Mouse (Mus musculus): ENCODE measurements around the gene Arrdc2. TPM values are rescaled to one million over a fixed set of nuclear protein-coding genes. Genes with fewer than 3 reads are reported as not detected.

Gene Arrdc2
- polyA plus RNA-seq, 1 experiment from 2014 or later, result 6.7 TPM

DNA sequence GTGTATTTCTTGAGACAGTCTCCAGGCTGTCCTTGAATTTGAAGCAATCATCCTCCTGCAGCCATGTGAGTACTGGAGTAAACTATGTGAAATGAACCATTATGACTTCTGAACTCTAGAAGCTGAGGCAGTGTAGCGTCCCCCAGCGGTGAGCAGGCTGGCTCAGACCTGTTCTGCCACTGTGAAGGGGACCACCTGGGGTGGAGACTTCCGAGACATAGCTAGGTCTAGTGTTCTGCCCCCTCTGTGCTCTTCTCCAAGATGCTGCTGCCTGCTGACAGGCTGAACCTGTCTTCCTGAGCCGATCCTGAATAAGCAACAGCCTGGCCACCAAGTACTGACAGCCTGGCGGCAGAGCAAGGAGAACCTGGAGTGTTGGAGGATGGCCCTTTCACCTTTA is 5.6 kb upstream of the Arrdc2 start:
- ATAC-seq, result no peak
- Histone ChIP-seq H3K36me3 (ENCODE audit: control insufficient read depth, insufficient read depth, low read length) (no peaks in the 10 kb centered on the region), H3K4me2 (ENCODE audit: low read length) (no peak overlapping the region), H3K9me3 (replicated peaks; ENCODE audit: control insufficient read depth, low read length, poor library complexity, severe bottlenecking) (no peaks in the 10 kb centered on the region), H3K4me3 (ENCODE audit: low read depth, low read length) (no peak overlapping the region), H3K27ac (ENCODE audit: low read length) (no peak overlapping the region), H3K9ac (ENCODE audit: low read depth, low read length) (no peak overlapping the region), H3K27me3 (ENCODE audit: control insufficient read depth, insufficient read depth, low read depth, low read length) (no peaks in the 10 kb centered on the region; the same call in 1 of the 2 replicates), H3K4me1 (ENCODE audit: control insufficient read depth, insufficient read depth, low read length) (peaks cover 3% of the 10 kb centered on the region; the same call in 1 of the 2 replicates)
- WGBS, result 51% methylated on average over 5 of the region's 5 CpGs

DNA sequence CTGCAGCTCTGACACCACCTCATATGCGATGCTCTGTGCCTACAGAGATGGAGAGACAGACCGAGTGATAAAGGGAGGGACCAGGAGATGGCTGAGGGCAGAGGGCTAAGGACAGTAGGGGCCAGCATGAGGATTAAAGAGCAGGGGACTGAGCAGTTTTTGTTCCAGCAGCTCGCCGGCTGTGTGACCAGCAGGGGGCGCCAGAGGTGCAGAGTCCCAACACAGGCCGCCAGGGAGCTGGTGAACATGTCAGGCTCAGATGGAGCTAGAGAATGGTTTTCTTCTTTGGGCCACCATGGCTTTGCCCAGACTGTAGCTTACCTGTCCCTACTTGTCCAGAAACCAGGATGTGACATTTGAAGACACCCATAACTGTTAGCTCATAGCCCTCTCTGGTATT is 5.0 kb upstream of the Arrdc2 start:
- H3K4me3 ChIP-seq (ENCODE audit: low read depth, low read length), result no peak overlapping the region
- H3K27ac ChIP-seq (ENCODE audit: low read length), result no peak overlapping the region
- no peaks in the 10 kb centered on the region for H3K36me3 ChIP-seq (ENCODE audit: control insufficient read depth, insufficient read depth, low read length)
- 0 out of 2 replicates have a peak overlapping the region, but pooled peaks have one; percentile 6 for H3K9ac ChIP-seq (ENCODE audit: low read depth, low read length)
- no peaks in the 10 kb centered on the region for H3K9me3 ChIP-seq (replicated peaks; ENCODE audit: control insufficient read depth, low read length, poor library complexity, severe bottlenecking)
- WGBS, result 2% methylated on average over 6 of the region's 6 CpGs
- peaks cover 3% of the 10 kb centered on the region; the same call in 1 of the 2 replicates for H3K4me1 ChIP-seq (ENCODE audit: control insufficient read depth, insufficient read depth, low read length)
- ATAC-seq, result no peak
- no peak overlapping the region for H3K4me2 ChIP-seq (ENCODE audit: low read length)
- no peaks in the 10 kb centered on the region; the same call in 1 of the 2 replicates for H3K27me3 ChIP-seq (ENCODE audit: control insufficient read depth, insufficient read depth, low read depth, low read length)

DNA sequence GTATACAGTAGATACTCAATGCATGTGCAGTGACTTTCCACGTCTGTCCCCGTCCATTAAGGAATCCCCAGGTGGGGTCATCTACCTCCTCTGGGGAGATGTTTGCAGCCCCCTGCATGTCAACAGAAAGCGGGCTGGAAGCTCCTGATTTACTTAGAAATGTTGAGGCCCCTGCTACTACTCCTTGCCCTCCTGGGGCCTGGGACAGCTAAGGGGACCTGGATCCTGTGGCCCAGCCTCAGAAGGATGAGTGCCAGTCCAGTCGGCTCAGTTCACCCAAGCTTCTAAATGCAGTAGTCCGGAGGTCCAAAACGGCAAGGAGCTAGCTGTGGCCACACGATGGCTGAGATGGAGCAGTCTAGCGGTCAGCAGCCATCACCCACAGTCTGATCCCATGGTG is 4.4 kb upstream of the Arrdc2 start:
- Histone ChIP-seq H3K27me3 (ENCODE audit: control insufficient read depth, insufficient read depth, low read depth, low read length) (no peaks in the 10 kb centered on the region; the same call in 1 of the 2 replicates), H3K36me3 (ENCODE audit: control insufficient read depth, insufficient read depth, low read length) (no peaks in the 10 kb centered on the region), H3K4me2 (ENCODE audit: low read length) (no peak overlapping the region), H3K4me1 (ENCODE audit: control insufficient read depth, insufficient read depth, low read length) (peaks cover 3% of the 10 kb centered on the region; the same call in 1 of the 2 replicates), H3K9me3 (replicated peaks; ENCODE audit: control insufficient read depth, low read length, poor library complexity, severe bottlenecking) (no peaks in the 10 kb centered on the region), H3K4me3 (ENCODE audit: low read depth, low read length) (no peak overlapping the region), H3K27ac (ENCODE audit: low read length) (no peak overlapping the region), H3K9ac (ENCODE audit: low read depth, low read length) (0 out of 2 replicates have a peak overlapping the region, but pooled peaks have one; percentile 6)
- no peak for ATAC-seq
- 83% methylated on average over 8 of the region's 8 CpGs for WGBS

DNA sequence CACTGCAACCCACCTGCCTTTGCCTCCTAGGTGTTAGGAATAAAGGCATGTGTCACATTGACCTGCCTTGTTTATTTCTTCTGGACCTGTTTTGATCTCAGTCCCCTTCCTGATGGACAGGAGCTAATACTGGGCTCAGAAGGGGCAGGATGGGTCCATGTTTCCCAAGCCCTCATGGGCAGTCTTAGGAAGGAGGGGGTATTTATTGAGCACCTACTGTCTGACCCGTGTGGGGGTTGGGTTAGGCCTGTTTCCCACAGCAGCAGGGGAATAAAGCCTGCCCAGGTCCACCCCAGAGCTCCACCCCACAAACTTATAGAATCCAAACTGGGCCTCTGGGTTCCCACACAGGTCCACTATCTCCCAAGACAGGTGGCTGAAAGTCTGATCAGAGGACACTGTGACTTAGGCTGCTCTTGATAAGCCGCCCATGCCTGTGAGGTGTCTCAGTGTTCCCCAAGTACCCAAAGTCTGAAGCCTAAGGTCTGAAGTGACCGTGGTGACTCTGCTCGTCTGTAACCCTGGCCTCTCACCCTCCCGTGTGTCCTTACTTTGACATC is 3.8 kb upstream of the Arrdc2 start:
- Histone ChIP-seq H3K36me3 (ENCODE audit: control insufficient read depth, insufficient read depth, low read length) (no peaks in the 10 kb centered on the region), H3K4me1 (ENCODE audit: control insufficient read depth, insufficient read depth, low read length) (peaks cover 8% of the 10 kb centered on the region), H3K9ac (ENCODE audit: low read depth, low read length) (no peak overlapping the region), H3K4me3 (ENCODE audit: low read depth, low read length) (no peak overlapping the region), H3K9me3 (replicated peaks; ENCODE audit: control insufficient read depth, low read length, poor library complexity, severe bottlenecking) (no peaks in the 10 kb centered on the region), H3K27ac (ENCODE audit: low read length) (no peak overlapping the region), H3K4me2 (ENCODE audit: low read length) (no peak overlapping the region), H3K27me3 (ENCODE audit: control insufficient read depth, insufficient read depth, low read depth, low read length) (no peaks in the 10 kb centered on the region)
- no peak for ATAC-seq
- WGBS, result 90% methylated on average over 5 of the region's 5 CpGs

DNA sequence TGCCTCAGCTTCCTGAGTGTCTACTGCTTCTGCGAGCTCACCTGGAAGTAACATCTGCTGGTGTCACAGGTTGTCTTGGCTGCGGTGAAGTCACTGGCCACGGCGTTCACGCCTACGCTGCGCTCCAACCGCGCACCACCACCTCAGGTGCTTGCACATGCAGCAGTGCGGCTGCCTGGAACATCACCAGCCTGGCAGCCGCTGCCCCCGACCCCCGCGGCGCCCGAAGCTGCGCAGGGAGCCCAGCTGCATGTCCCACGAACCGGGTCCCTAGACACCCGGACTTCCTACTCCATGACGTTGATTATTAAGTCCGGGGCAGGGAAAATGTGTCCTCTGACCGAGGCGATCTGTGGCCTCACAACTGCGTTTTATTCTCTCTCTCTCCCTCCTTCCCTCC is 3.0 kb upstream of the Arrdc2 start:
- H3K4me3 ChIP-seq (ENCODE audit: low read depth, low read length), result no peak overlapping the region
- 61% methylated on average over 25 of the region's 25 CpGs for WGBS
- no peaks in the 10 kb centered on the region for H3K9me3 ChIP-seq (replicated peaks; ENCODE audit: control insufficient read depth, low read length, poor library complexity, severe bottlenecking)
- H3K27ac ChIP-seq (ENCODE audit: low read length), result no peak overlapping the region
- no peak for ATAC-seq
- H3K4me2 ChIP-seq (ENCODE audit: low read length), result no peak overlapping the region
- H3K4me1 ChIP-seq (ENCODE audit: control insufficient read depth, insufficient read depth, low read length), result peaks cover 8% of the 10 kb centered on the region
- H3K27me3 ChIP-seq (ENCODE audit: control insufficient read depth, insufficient read depth, low read depth, low read length), result no peaks in the 10 kb centered on the region
- no peak overlapping the region for H3K9ac ChIP-seq (ENCODE audit: low read depth, low read length)
- no peaks in the 10 kb centered on the region for H3K36me3 ChIP-seq (ENCODE audit: control insufficient read depth, insufficient read depth, low read length)

DNA sequence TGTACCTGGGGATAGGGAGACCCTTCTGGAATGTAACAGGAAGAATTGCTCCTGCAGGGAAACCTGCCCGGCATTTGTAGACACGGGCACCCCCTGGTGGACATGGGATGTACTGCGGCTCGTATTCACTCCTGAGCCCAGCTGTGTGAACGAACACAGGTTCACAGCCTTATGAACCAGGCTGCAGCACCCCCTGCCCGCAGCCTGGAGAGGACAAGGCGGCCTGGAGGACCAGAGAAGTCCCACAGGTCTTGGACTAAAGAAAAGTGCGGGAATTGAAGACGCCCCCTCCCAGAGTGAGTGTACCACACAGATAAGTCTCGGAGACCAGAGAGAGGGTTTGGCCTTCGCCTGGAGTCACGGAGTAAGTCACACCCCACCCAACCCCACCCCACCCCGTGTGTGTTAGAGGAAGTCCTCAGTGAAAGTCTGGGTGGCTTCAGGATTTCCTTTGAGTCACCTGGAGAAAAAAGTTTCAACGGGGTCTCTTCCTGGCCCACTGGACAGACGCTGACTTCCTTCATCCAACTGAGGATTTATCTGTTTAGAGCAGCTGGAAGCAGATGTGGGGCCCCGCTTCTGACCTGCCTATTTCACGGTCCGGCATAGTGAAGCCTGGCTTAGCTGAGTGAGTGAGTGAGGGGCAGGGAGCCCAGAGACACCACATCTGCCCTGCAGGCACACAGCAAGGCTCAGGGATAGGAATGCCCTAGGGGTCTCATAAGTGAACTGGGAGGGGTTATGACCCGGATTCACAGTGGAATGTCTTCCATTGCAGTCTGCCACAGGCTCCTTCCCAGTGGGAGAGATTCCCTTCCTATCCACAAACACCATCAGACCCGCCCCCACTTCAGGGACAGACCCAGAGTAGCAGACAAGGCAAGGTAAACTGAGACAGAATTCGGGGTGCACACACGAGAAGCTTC is 1.9 kb upstream of the Arrdc2 start:
- H3K27me3 ChIP-seq (ENCODE audit: control insufficient read depth, insufficient read depth, low read depth, low read length), result no peaks in the 10 kb centered on the region
- no peak overlapping the region for H3K4me3 ChIP-seq (ENCODE audit: low read depth, low read length)
- no peak for ATAC-seq
- peaks cover 8% of the 10 kb centered on the region for H3K4me1 ChIP-seq (ENCODE audit: control insufficient read depth, insufficient read depth, low read length)
- peak overlapping the region; percentile 37; the same call in 1 of the 2 replicates for H3K27ac ChIP-seq (ENCODE audit: low read length)
- H3K9ac ChIP-seq (ENCODE audit: low read depth, low read length), result 0 out of 2 replicates have a peak overlapping the region, but pooled peaks have one; percentile 14
- no peaks in the 10 kb centered on the region for H3K9me3 ChIP-seq (replicated peaks; ENCODE audit: control insufficient read depth, low read length, poor library complexity, severe bottlenecking)
- 36% methylated on average over 22 of the region's 22 CpGs for WGBS
- no peaks in the 10 kb centered on the region for H3K36me3 ChIP-seq (ENCODE audit: control insufficient read depth, insufficient read depth, low read length)
- H3K4me2 ChIP-seq (ENCODE audit: low read length), result no peak overlapping the region

DNA sequence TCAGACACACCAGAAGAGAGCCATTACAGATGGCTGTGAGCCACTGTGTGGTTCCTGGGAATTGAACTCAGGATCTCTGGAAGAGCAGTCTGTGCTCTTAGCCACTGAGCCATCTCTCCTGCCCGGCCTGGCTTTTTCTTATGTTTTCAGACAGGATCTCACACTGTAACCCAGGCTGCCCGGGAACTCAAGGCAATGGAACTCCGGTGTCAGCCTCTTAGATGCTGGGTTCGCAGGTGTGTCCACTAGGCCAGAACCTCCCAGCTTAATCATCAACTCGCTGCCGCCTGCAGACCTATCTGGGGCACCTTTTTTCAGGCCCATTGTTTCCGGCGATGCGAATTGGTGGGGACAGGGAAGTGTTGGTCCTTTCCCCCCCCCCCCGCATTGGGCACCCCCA is 1.1 kb upstream of the Arrdc2 start:
- Histone ChIP-seq H3K4me2 (ENCODE audit: low read length) (no peak overlapping the region), H3K36me3 (ENCODE audit: control insufficient read depth, insufficient read depth, low read length) (no peaks in the 10 kb centered on the region), H3K9ac (ENCODE audit: low read depth, low read length) (no peak overlapping the region), H3K9me3 (replicated peaks; ENCODE audit: control insufficient read depth, low read length, poor library complexity, severe bottlenecking) (no peaks in the 10 kb centered on the region), H3K4me1 (ENCODE audit: control insufficient read depth, insufficient read depth, low read length) (peaks cover 8% of the 10 kb centered on the region), H3K4me3 (ENCODE audit: low read depth, low read length) (no peak overlapping the region), H3K27ac (ENCODE audit: low read length) (0 out of 2 replicates have a peak overlapping the region, but pooled peaks have one; percentile 37), H3K27me3 (ENCODE audit: control insufficient read depth, insufficient read depth, low read depth, low read length) (no peaks in the 10 kb centered on the region)
- 61% methylated on average over 10 of the region's 10 CpGs for WGBS
- no peak for ATAC-seq

DNA sequence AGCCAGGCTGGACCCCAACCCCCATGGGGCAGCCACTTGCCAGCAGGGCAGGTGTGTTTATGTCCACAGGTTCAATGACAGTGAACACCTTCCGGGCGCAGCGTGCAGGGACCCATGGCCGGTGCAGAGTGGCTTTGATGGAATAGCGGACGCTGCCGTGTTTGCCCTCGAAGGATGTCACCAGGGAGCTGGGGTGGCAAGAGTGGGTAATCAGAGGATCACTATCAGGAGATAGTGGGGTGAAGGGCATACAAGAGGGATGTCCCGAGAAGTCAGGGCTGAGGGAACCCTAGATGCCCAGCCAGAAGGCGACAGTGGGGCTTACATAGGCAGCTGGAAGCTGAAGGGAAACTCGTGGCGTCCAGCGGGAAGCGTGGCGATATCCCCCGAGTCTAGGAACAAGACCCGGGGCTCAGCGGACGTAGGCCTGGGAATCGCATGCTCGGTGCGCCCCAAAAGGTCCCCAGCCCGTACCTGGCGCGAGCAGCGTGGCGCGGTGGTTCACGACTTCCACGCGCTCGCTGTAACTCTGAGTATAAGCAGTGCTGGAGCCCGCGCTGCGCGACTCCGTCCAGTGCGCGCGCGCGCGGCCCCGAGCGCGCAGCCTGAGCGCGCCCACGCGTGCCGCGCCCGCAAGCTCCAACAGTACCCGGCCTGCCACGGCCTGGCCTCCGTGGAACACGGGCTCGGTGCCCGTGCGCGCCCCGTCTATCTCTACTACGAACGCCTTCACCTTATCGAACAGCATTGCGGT is 689 bp downstream of the Arrdc2 start:
- no peaks in the 10 kb centered on the region for H3K9me3 ChIP-seq (replicated peaks; ENCODE audit: control insufficient read depth, low read length, poor library complexity, severe bottlenecking)
- ATAC-seq, result peak; percentile 52
- H3K4me3 ChIP-seq (ENCODE audit: low read depth, low read length), result peak overlapping the region; percentile 69
- WGBS, result 2% methylated on average over 66 of the region's 66 CpGs
- H3K27me3 ChIP-seq (ENCODE audit: control insufficient read depth, insufficient read depth, low read depth, low read length), result no peaks in the 10 kb centered on the region
- peak overlapping the region; percentile 74 for H3K9ac ChIP-seq (ENCODE audit: low read depth, low read length)
- H3K27ac ChIP-seq (ENCODE audit: low read length), result peak overlapping the region; percentile 90
- H3K36me3 ChIP-seq (ENCODE audit: control insufficient read depth, insufficient read depth, low read length), result peaks cover 3% of the 10 kb centered on the region; the same call in 1 of the 2 replicates
- H3K4me2 ChIP-seq (ENCODE audit: low read length), result peak overlapping the region; percentile 81
- peaks cover 8% of the 10 kb centered on the region for H3K4me1 ChIP-seq (ENCODE audit: control insufficient read depth, insufficient read depth, low read length)

All from midbrain, embryonic 16.5 days (tissue).